Mouse (Mus musculus) heart, postnatal 0 days (tissue): ENCODE measurements around the gene Ccdc188.

ENCODE experiments used
- CTCF ChIP-seq: IDR thresholded peaks from 2 replicates; pipeline ENCODE4 v1.5.1; 2016; ENCODE audit warnings: antibody characterized with exemption, control low read depth, low read depth
- EP300 ChIP-seq: IDR thresholded peaks from 2 replicates; pipeline ENCODE4 v1.6.1; 2016; ENCODE audit warnings: antibody characterized with exemption, low read depth

DNA sequence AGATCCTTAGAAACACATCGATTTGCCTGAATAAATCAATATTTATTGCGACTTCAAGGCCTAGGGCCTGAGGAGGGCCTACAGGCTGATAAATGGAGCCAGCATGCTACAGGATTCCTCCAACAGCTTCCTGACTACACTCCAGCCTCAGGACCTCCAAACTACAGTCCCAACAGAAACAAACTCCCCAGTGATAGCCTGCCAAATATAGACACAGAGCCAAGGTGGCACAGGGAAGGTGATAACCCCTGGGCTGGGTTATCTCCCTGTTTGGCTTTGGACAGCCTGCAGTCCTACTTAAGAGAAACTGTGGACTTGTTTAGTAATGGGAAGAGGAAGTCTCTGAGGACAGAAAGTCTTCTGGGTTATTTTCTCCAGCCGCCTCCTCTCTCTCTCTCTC, 30.5 kb upstream of the Ccdc188 start:
- TF ChIP-seq CTCF (no peak), EP300 (no peak)
